Mouse (Mus musculus): Measurements from ENCODE around the gene Rasgrf1.

DNA sequence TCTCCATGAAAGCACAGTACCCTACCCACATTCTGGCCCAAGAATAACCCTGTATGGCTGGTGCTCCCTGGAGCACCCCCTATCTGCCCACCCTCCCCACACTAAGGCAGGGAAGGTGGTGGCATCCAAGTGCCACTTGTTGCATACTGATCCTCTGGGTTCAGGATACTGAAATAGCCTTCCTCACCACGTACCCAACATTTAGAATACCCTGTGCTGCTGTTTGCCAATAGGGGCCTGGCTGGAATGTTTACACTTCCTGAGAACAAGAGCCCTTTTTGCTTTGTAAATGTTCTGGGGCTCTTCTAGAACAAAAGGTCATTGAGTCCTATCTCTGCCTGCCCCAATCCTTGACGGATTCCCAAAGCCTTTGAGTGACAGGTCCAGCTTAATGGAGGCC, 97.4 kb downstream of the Rasgrf1 start:
- TF ChIP-seq CTCF (IDR thresholded peaks at IDR 0.05; ENCODE audit: control insufficient read depth, insufficient read depth, low read length) (no peak), POLR2A (IDR thresholded peaks at IDR 0.05; ENCODE audit: borderline replicate concordance, control insufficient read depth, low read depth, low read length) (no peak)

Measured in bone marrow, adult 2 months (tissue).